Mouse (Mus musculus): ENCODE data around the gene Zfp978. TPM values are rescaled to one million over a fixed set of nuclear protein-coding genes. Genes with fewer than 3 reads are reported as not detected.
A peak's percentile ranks its signal among the peaks of the same experiment; 100 is the strongest.
"Not testable (repeated sequence)": the region's sequence is repeated elsewhere in the genome, so short reads cannot be mapped to it uniquely, and the experiment has no call there.

The Zfp978 gene
- total RNA-seq, 1 experiment from 2014 or later: not detected

GRCm38 (mm10) chr4:147348906-147349686 lies 12.0 kb upstream of the Zfp978 start:
- not testable (repeated sequence) for ATAC-seq (ENCODE audit: extremely low read depth, insufficient number of reproducible peaks, low FRiP score, poor library complexity, severe bottlenecking)

- 0 out of 2 replicates have a peak, but pooled peaks have one; percentile 23 for ATAC-seq (ENCODE audit: extremely low read depth, insufficient number of reproducible peaks, low FRiP score, poor library complexity, severe bottlenecking)
These were observed 11.3 kb upstream of the Zfp978 start for GRCm38 (mm10) chr4:147349687-147350415.

GRCm38 (mm10) chr4:147350541-147350940 lies 10.6 kb upstream of the Zfp978 start:
- ATAC-seq (ENCODE audit: extremely low read depth, insufficient number of reproducible peaks, low FRiP score, poor library complexity, severe bottlenecking): peak; percentile 26; the same call in 1 of the 2 replicates

- not testable (repeated sequence) for ATAC-seq (ENCODE audit: extremely low read depth, insufficient number of reproducible peaks, low FRiP score, poor library complexity, severe bottlenecking)
These were observed 9.6 kb upstream of the Zfp978 start for GRCm38 (mm10) chr4:147351376-147351980.

DNA sequence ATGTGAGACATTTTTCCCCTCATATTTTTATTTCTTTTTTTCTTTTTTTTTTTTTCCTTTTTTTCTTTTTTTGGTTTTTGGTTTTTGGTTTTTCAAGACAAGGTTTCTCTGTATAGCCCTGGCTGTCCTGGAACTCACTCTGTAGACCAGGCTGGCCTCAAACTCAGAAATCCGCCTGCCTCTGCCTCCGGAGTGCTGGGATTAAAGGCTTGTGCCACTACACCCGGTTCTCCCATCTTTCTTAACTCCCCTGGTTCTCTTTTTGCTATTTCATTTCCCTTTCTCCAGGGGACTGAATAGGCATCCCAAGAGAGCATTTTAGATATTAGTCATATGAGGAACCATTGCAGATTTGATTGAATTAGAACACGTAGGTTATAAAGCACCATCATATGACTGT lies 7.5 kb upstream of the Zfp978 start:
- ATAC-seq (ENCODE audit: extremely low read depth, insufficient number of reproducible peaks, low FRiP score, poor library complexity, severe bottlenecking): not testable (repeated sequence)

GRCm38 (mm10) chr4:147356042-147356441 lies 5.1 kb upstream of the Zfp978 start:
- not testable (repeated sequence) for ATAC-seq (ENCODE audit: extremely low read depth, insufficient number of reproducible peaks, low FRiP score, poor library complexity, severe bottlenecking)

- ATAC-seq (ENCODE audit: extremely low read depth, insufficient number of reproducible peaks, low FRiP score, poor library complexity, severe bottlenecking): not testable (repeated sequence)
These were observed 3.9 kb upstream of the Zfp978 start for GRCm38 (mm10) chr4:147357195-147357594.

GRCm38 (mm10) chr4:147361872-147362271 lies 769 bp downstream of the Zfp978 start:
- ATAC-seq (ENCODE audit: extremely low read depth, insufficient number of reproducible peaks, low FRiP score, poor library complexity, severe bottlenecking): not testable (repeated sequence)

DNA sequence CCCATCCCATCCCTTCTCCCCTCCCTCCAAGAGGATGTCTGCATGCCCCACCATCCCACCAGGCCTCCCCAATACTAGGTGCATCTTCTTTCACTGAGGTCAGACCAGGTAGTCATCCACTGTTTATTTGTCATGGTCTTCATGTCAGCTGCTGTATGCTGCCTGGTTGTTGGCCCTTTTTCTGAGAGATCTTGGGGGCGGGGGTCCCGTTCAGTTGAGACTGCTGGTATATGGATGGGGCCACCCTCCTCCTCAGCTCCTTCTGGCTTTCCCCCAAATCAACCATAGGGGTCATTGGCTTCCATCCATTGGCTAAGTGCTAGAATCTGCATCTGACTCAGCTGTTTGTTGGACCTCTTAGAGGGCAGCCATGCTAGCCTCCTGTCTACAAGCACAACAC lies 8.5 kb downstream of the Zfp978 start:
- ATAC-seq (ENCODE audit: extremely low read depth, insufficient number of reproducible peaks, low FRiP score, poor library complexity, severe bottlenecking): peak; percentile 51

DNA sequence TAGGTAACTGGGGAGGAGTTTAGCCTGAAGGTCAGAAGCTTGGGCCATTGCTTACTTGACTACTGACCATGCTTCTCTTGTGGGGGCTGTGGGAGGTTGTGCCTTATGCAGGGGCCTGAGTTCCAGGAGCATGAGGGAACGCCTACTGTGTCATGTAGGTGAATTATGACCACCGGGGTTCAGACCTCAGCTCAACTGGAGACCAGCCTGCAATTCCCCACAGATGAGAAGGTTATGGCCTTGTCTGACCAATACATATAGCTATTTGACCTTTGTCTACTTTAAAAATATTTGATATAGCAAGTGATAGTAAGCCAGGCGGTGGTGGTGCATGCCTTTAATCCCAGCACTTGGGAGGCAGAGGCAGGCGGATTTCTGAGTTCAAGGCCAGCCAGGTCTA lies 22.1 kb downstream of the Zfp978 start:
- not testable (repeated sequence) for ATAC-seq (ENCODE audit: extremely low read depth, insufficient number of reproducible peaks, low FRiP score, poor library complexity, severe bottlenecking)

DNA sequence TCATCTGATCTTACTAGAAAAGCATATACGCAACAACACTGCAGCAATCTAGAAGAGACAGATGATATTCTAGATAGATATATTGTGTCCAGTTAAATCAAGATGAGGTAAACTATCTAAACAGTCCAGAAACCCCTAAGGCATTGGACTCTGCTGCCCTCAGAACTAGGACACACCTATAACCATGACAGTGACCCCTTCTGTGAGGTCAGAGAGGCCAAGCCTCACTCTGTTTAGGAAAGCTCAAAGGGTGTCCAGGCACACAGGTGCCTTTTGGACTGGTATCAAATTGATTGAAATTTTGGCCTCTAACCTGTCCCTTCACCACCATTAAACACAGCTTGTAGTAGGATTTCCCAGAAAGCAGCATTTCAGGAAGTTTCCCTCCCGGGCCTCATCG lies 36.1 kb downstream of the Zfp978 start:
- not testable (repeated sequence) for ATAC-seq (ENCODE audit: extremely low read depth, insufficient number of reproducible peaks, low FRiP score, poor library complexity, severe bottlenecking)

DNA sequence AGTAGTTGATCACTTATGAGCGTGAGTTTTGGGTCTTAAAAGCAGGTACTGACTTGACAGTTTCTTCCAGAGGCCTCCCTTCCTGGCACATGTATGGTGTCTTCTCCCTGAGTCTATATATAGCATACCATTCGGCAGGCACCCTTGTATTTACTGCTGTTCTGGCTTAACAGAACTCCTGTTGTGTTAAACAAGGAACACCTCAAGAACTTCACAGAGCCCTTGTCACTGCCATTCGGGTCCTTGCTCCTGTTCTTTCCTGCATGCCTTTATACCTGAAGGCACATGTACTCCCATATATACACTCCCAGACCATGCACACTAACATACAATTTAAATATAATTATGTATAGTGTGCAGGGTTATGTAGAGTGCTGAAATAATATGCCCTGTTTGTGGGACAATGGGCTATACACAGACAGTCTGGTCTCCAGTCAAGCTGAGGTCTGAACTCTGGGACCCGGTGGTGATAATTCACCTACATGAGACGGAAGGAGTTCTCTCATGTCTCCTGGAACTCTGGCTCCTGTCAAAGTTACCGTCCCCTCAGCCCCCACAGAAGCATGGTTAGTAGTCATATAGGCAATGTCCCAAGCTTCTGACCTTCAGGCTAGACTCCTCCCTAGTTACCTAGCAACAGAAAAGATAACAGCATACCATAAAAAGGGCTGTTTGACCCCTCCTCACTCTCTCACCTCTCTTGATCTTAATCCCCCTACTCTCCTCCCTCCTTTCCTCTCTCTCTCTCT lies 37.0 kb downstream of the Zfp978 start:
- not testable (repeated sequence) for ATAC-seq (ENCODE audit: extremely low read depth, insufficient number of reproducible peaks, low FRiP score, poor library complexity, severe bottlenecking)

GRCm38 (mm10) chr4:147398741-147399140 lies 37.6 kb downstream of the Zfp978 start:
- ATAC-seq (ENCODE audit: extremely low read depth, insufficient number of reproducible peaks, low FRiP score, poor library complexity, severe bottlenecking): not testable (repeated sequence)

GRCm38 (mm10) chr4:147399505-147399904 lies 38.4 kb downstream of the Zfp978 start:
- not testable (repeated sequence) for ATAC-seq (ENCODE audit: extremely low read depth, insufficient number of reproducible peaks, low FRiP score, poor library complexity, severe bottlenecking)

DNA sequence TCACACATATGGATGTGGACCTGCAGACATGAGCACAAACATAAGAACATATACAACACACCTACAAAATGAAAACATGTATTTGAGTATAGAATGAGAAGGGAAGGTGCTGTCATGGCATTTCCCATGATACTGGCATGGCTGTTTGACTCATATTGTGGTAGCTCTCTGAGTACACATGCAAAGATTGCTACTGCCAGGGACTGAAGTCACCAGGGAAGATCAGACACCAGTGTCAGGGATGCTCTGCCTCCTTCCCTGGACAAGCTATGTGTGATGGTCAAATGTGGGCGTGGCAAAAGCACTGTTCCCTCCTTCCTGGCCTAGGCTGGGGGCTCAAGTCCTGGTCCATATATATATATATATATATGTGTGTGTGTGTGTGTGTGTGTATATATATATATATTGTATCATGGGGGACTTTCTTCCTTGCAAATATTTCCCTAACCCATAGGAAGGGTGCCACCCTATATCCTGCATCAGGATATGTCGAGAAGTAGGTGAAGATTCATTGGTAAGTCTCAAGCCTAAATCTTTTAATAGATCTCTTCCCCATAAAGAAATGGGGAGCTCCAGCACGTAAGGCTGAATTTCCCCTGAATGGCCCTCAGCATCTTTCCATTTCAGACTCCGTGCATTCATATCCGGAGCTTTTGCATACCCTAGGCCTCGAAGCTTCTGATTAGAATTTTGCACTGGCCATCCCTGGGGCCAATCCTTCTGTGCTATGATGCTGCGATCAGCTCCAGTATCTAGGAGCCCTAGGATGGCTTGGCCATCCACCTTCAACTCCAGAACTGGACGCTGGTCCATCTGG lies 39.1 kb downstream of the Zfp978 start:
- not testable (repeated sequence) for ATAC-seq (ENCODE audit: extremely low read depth, insufficient number of reproducible peaks, low FRiP score, poor library complexity, severe bottlenecking)

DNA sequence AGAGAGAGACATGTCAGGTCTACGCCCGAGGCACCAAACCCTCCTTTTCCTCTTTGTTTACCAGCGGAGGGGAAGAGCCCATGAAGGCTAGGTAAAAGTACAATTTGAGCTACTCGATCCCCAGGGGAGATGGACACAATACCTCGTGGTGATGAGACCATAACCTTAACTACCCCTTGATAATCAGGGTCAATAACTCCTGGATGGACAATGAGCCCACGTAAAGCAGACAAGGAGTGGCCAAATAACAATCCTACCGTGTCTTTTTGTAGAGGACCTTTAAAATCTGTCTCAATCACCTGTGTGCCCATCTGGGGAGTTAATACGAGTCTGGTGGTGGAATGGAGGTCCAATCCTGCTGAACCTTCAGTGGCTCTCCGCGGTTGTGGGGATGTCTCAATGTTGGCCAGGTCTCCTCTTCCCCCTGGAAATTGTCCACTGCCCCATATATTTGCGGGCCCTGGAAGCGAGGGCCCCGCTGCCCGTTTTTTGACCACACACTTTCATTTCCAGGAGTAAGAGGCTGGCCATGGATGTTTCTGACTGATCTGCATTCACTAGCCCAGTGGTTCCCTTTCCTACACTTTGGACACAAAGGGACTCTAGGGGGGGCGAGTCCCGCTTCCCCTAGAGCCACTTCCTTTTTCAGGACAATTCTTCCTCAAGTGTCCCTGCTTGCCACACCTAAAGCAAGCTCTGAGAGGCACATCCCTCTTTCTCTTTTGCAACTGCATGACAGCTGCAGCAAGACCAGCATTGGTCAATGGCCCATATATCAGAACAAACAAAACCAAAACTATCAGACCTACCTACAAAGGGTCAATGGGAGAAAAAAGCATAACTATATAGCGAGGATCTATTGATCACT lies 40.0 kb downstream of the Zfp978 start:
- ATAC-seq (ENCODE audit: extremely low read depth, insufficient number of reproducible peaks, low FRiP score, poor library complexity, severe bottlenecking): not testable (repeated sequence)
